Mouse (Mus musculus) forebrain, embryonic 10.5 days (tissue): ENCODE measurements at regions not wholly inside any gene's neighbourhood (a gene's known extent, or its start where the extent isn't known, plus 50 kb on each side); places are given as distances from the start of the nearest gene placed in this dataset.

Experiments
- DNase-seq: peaks from one replicate; pipeline ENCODE4 v3.0.0-alpha.2; 2017; ENCODE audit warnings: low spot score; ENCODE audit errors: extremely low spot score
- H3K27ac ChIP-seq: fragments of 300-500 bp; sonication (generic); 2 replicates; pipeline ENCODE4 v1.5.1; 2016; ENCODE audit warnings: mild to moderate bottlenecking
- H3K27me3 ChIP-seq: fragments of 300-500 bp; sonication (generic); 2 replicates; pipeline ENCODE4 v1.6.1; 2016; ENCODE audit warnings: mild to moderate bottlenecking; ENCODE audit not compliant: poor library complexity, severe bottlenecking
- H3K36me3 ChIP-seq: fragments of 300-500 bp; sonication (generic); replicated peaks from 2 replicates; pipeline ENCODE4 v1.6.1; 2016; ENCODE audit warnings: mild to moderate bottlenecking, moderate library complexity
- H3K4me1 ChIP-seq: fragments of 300-500 bp; sonication (generic); 2 replicates; pipeline ENCODE4 v1.6.1; 2016
- H3K4me3 ChIP-seq: fragments of 300-500 bp; sonication (generic); 2 replicates; pipeline ENCODE4 v1.5.1; 2016; ENCODE audit warnings: mild to moderate bottlenecking, moderate library complexity
- H3K9me3 ChIP-seq: fragments of 300-500 bp; sonication (generic); 2 replicates; pipeline ENCODE4 v1.6.1; 2016; ENCODE audit warnings: mild to moderate bottlenecking, moderate library complexity
- WGBS: fragments of 180-500 bp; shearing (Covaris S2); methylation state at CpG from one replicate; pipeline ENCODE4 v1.1.7; 2016; 5-methylcytosine and 5-hydroxymethylcytosine counted together

- Histone ChIP-seq H3K9me3 (no peaks in the 10 kb centered on the region), H3K27ac (peak overlapping the region; percentile 48; the same call in 1 of the 2 replicates), H3K4me1 (peaks cover 42% of the 10 kb centered on the region), H3K36me3 (no peaks in the 10 kb centered on the region), H3K4me3 (no peak overlapping the region), H3K27me3 (no peaks in the 10 kb centered on the region; the same call in 1 of the 2 replicates)
- no peak for DNase-seq
- WGBS: 48% methylated on average over 5 of the region's 5 CpGs
These were observed 104.6 kb upstream of the Jun start for GRCm38 (mm10) chr4:95156451-95157271.

GRCm38 (mm10) chr4:95157653-95158430 lies 105.8 kb upstream of the Jun start:
- Histone ChIP-seq H3K4me1 (peaks cover 44% of the 10 kb centered on the region), H3K9me3 (no peaks in the 10 kb centered on the region), H3K27ac (peak overlapping the region; percentile 48; the same call in 1 of the 2 replicates), H3K36me3 (no peaks in the 10 kb centered on the region), H3K4me3 (no peak overlapping the region), H3K27me3 (no peaks in the 10 kb centered on the region; the same call in 1 of the 2 replicates)
- WGBS: 83% methylated on average over 7 of the region's 7 CpGs
- no peak for DNase-seq

GRCm38 (mm10) chr4:95158632-95159424 lies 106.8 kb upstream of the Jun start:
- Histone ChIP-seq H3K27ac (no peak overlapping the region), H3K27me3 (no peaks in the 10 kb centered on the region; the same call in 1 of the 2 replicates), H3K9me3 (no peaks in the 10 kb centered on the region), H3K4me1 (peaks cover 36% of the 10 kb centered on the region), H3K4me3 (no peak overlapping the region), H3K36me3 (no peaks in the 10 kb centered on the region)
- DNase-seq: no peak
- 82% methylated on average over 6 of the region's 6 CpGs for WGBS

GRCm38 (mm10) chr4:95159821-95160220 lies 107.8 kb upstream of the Jun start:
- Histone ChIP-seq H3K4me3 (no peak overlapping the region), H3K36me3 (no peaks in the 10 kb centered on the region), H3K4me1 (peaks cover 26% of the 10 kb centered on the region), H3K27ac (0 out of 2 replicates have a peak overlapping the region, but pooled peaks have one; percentile 25), H3K9me3 (no peaks in the 10 kb centered on the region), H3K27me3 (no peaks in the 10 kb centered on the region; the same call in 1 of the 2 replicates)
- whole genome bisulfite sequencing: 93% methylated on average over 4 of the region's 4 CpGs
- no peak for DNase-seq

- 86% methylated on average over 3 of the region's 3 CpGs for WGBS
- H3K36me3 ChIP-seq: no peaks in the 10 kb centered on the region
- H3K4me3 ChIP-seq: peak overlapping the region; percentile 65; the same call in 1 of the 2 replicates
- no peak for DNase-seq
- no peaks in the 10 kb centered on the region; the same call in 1 of the 2 replicates for H3K27me3 ChIP-seq
- H3K27ac ChIP-seq: peak overlapping the region; percentile 94
- peaks cover 25% of the 10 kb centered on the region for H3K4me1 ChIP-seq
- H3K9me3 ChIP-seq: no peaks in the 10 kb centered on the region
These were observed 108.4 kb upstream of the Jun start for GRCm38 (mm10) chr4:95160465-95160864.

- peak; percentile 77 for DNase-seq
- H3K27ac ChIP-seq: peak overlapping the region; percentile 94
- no peaks in the 10 kb centered on the region; the same call in 1 of the 2 replicates for H3K27me3 ChIP-seq
- WGBS: 1% methylated on average over 53 of the region's 53 CpGs
- no peaks in the 10 kb centered on the region for H3K9me3 ChIP-seq
- H3K4me1 ChIP-seq: peaks cover 25% of the 10 kb centered on the region
- peak overlapping the region; percentile 65 for H3K4me3 ChIP-seq
- H3K36me3 ChIP-seq: no peaks in the 10 kb centered on the region
These were observed 109.1 kb upstream of the Jun start for GRCm38 (mm10) chr4:95160912-95161669.

- no peaks in the 10 kb centered on the region; the same call in 1 of the 2 replicates for H3K27me3 ChIP-seq
- DNase-seq: no peak
- peak overlapping the region; percentile 94 for H3K27ac ChIP-seq
- 28% methylated on average over 7 of the region's 7 CpGs for WGBS
- peaks cover 25% of the 10 kb centered on the region for H3K4me1 ChIP-seq
- H3K36me3 ChIP-seq: no peaks in the 10 kb centered on the region
- no peaks in the 10 kb centered on the region for H3K9me3 ChIP-seq
- peak overlapping the region; percentile 65 for H3K4me3 ChIP-seq
These were observed 109.6 kb upstream of the Jun start for GRCm38 (mm10) chr4:95161670-95162020.

GRCm38 (mm10) chr4:95162386-95163090 lies 110.5 kb upstream of the Jun start:
- Histone ChIP-seq H3K27me3 (no peaks in the 10 kb centered on the region; the same call in 1 of the 2 replicates), H3K36me3 (no peaks in the 10 kb centered on the region), H3K4me3 (no peak overlapping the region), H3K27ac (0 out of 2 replicates have a peak overlapping the region, but pooled peaks have one; percentile 2), H3K4me1 (peaks cover 16% of the 10 kb centered on the region), H3K9me3 (no peaks in the 10 kb centered on the region)
- WGBS: 79% methylated on average over 9 of the region's 9 CpGs
- DNase-seq: no peak

- Histone ChIP-seq H3K27me3 (no peaks in the 10 kb centered on the region; the same call in 1 of the 2 replicates), H3K4me3 (no peak overlapping the region), H3K9me3 (no peaks in the 10 kb centered on the region), H3K36me3 (no peaks in the 10 kb centered on the region), H3K27ac (no peak overlapping the region), H3K4me1 (peaks cover 15% of the 10 kb centered on the region)
- DNase-seq: no peak
- 93% methylated on average over 4 of the region's 4 CpGs for WGBS
These were observed 111.4 kb upstream of the Jun start for GRCm38 (mm10) chr4:95163403-95163802.

GRCm38 (mm10) chr4:95166503-95166902 lies 114.5 kb upstream of the Jun start:
- 90% methylated on average over 5 of the region's 5 CpGs for WGBS
- Histone ChIP-seq H3K4me3 (no peak overlapping the region), H3K36me3 (no peaks in the 10 kb centered on the region)

GRCm38 (mm10) chr4:95167216-95167615 lies 115.2 kb upstream of the Jun start:
- Histone ChIP-seq H3K27me3 (no peaks in the 10 kb centered on the region), H3K9me3 (no peaks in the 10 kb centered on the region), H3K27ac (no peak overlapping the region), H3K4me1 (no peaks in the 10 kb centered on the region), H3K4me3 (no peak overlapping the region), H3K36me3 (no peaks in the 10 kb centered on the region)
- WGBS: 88% methylated on average over 1 of the region's 1 CpGs
- DNase-seq: no peak

More at GRCm38 (mm10) chr4:95166503-95166902, 114.5 kb upstream of the Jun start:
- peaks cover 3% of the 10 kb centered on the region for H3K4me1 ChIP-seq
- H3K27me3 ChIP-seq: no peaks in the 10 kb centered on the region
- no peaks in the 10 kb centered on the region for H3K9me3 ChIP-seq
- no peak for DNase-seq
- no peak overlapping the region for H3K27ac ChIP-seq
